Mouse (Mus musculus) kidney, adult 2 months (tissue): Measurements from ENCODE around the gene Ctnnbl1.

ENCODE experiments used
- CTCF ChIP-seq: fragments of 200-500 bp; conservative IDR thresholded peaks from 2 replicates; pipeline ENCODE4 v1.5.1; 2011; ENCODE audit warnings: low read depth, mild to moderate bottlenecking, control low read depth, low read length, moderate library complexity, mixed read lengths; ENCODE audit not compliant: insufficient read depth, insufficient read length
- POLR2A ChIP-seq: fragments of 200-500 bp; IDR thresholded peaks from one replicate; pipeline ENCODE4 v1.6.1; 2011; ENCODE audit warnings: low read depth, low read length, control low read depth

GRCm38 (mm10) chr2:157746558-157746957 lies 9.4 kb downstream of the Ctnnbl1 start:
- no peak for TF ChIP-seq CTCF
- no peak for TF ChIP-seq POLR2A
